Mouse (Mus musculus) MEL-GATA-1-ER (cell line): Measurements from ENCODE around the gene Ggct.

Source experiments
- DNase-seq: peaks from one replicate; pipeline ENCODE4 v3.0.0-alpha.2; 2012; ENCODE audit warnings: low read depth; ENCODE audit errors: extremely low read depth

Gene Ggct

DNA sequence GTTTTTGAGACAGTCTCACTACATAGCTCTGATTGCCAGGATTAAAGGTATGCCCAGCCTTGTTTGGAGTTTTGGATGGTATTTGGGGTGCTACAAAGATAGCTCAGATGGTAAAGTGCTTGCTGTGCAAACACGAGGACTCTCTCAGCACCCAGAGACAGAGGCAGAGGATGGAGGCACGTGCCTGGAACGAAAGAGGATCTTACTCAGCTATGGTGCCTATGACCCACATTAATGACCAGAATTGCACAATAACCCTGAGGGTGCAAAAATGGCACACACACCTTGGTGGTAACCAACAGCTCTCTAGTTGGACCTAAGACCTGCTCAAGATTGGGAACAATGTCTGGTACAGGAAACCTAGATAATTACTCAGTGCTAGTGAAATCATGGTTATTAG lies 40.2 kb downstream of the Ggct start:
- DNase-seq: no peak

DNA sequence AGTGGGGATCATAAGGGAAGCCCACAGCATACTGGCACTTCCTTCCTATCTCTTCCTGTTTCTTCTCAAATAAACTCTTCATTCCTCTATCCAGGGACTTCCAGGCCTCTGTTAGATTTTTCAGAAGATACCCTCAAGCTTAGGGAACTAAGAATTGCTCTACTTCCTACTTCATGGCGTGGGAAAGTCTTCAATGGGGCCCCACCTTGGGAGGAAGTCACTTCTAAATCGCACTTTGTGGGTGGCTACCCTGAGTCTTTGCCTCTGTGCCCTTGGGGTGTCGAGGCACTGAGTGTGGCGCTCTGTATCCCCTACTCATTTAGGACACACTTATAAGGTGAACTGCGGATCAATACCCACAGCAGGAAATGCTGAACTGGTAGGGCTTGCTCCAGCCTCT lies 44.1 kb downstream of the Ggct start:
- DNase-seq: no peak

DNA sequence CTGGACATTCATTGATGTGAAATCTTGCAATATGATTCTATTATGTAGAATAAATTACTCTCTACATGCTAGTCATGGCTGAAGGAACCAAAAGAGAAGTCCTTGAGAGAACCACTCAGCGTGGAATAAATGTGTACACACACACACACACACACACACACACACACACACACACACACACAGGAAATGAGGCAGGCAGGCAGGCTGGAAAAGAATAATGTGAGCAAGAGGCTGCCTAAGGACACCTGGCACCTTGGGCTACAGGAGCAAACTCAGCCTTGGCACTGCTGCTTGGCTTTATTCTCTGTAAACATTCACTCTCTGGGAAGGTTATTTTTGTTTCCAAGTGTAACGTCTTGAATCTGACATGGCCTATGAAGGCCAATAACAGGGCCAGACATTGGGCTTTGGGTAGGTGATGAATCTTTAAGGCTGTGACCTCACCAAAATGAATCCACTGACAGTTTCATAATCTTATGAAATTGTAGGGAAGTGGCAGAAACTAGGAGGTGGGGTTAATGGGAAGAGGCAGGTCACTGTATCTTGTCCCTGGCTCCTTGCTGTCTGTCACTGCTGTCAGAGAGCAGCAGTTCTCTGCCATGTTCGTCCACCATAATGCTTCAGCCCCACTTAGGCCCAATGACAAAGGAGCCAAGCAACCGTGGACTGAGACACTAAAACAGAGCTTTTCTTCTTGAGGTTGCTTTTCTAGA lies 46.4 kb downstream of the Ggct start:
- no peak for DNase-seq

GRCm38 (mm10) chr6:54944551-54944950 lies 48.2 kb downstream of the Ggct start:
- no peak for DNase-seq

GRCm38 (mm10) chr6:54943753-54944152 lies 49.0 kb downstream of the Ggct start:
- DNase-seq: no peak

DNA sequence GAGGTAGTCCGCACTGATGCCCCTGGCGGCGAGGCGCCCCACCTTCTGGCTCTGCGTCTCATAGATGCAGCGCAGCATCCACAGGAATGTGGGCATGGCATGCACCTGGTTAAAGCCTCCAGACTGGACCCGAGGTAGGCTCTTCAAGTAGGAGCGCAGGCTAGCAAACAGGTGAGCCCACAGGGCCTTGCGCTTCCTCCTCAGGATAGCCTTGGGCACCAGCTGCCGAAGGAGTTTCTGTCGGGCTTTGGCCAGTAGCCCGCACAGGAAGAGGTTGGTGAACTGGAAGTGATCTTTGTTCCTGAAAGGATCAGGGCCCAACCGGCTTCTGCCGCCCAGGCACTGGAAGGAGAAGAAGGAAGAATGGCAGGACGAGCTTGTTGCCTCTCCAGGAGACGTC lies 49.5 kb downstream of the Ggct start:
- DNase-seq: no peak

GRCm38 (mm10) chr6:54941149-54941548 lies 51.6 kb downstream of the Ggct start:
- DNase-seq: no peak

GRCm38 (mm10) chr6:54940126-54940525 lies 52.6 kb downstream of the Ggct start:
- DNase-seq: no peak

DNA sequence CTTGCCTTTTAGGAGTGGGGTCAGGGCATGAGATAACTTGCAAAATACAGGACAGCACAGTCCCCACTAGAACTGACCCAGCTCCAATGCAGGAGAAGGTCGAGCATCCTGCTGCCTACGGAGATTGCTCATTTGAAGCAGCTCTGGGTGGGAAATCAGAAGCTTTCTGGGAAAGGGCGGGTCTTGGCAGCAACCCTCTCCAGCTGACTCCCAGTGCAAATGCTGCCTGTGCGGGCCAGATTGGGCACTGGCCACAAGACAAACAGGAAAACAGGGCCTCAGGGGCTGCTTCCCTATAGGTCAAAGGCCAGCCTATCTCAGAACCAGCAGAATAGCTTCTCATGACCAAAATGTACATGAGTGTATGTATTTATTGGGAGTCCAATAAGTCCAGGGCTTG lies 53.1 kb downstream of the Ggct start:
- DNase-seq: no peak

DNA sequence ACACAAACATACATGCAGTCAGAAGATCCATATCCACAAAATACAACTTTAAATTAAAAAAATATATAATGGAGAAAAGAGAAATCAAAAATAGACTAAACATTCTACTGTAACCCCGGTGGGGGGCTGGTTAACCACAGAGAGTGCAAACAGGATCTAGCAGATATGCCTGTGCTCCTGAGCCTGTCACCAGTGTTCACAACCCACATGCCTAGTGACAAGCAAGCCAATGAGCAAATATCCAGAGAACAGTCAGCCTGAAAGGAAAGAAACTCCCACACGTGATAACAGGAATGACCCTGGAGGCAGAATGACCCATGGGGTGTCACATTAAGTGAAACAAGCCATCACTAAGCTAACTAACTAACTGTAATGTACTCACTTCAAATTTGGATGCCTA lies 56.3 kb downstream of the Ggct start:
- DNase-seq: no peak

GRCm38 (mm10) chr6:54934930-54935329 lies 57.8 kb downstream of the Ggct start:
- no peak for DNase-seq

- DNase-seq: no peak
Measured at GRCm38 (mm10) chr6:54934313-54934712, 58.4 kb downstream of the Ggct start.

GRCm38 (mm10) chr6:54933866-54934265 lies 58.9 kb downstream of the Ggct start:
- peak; percentile 32 for DNase-seq

DNA sequence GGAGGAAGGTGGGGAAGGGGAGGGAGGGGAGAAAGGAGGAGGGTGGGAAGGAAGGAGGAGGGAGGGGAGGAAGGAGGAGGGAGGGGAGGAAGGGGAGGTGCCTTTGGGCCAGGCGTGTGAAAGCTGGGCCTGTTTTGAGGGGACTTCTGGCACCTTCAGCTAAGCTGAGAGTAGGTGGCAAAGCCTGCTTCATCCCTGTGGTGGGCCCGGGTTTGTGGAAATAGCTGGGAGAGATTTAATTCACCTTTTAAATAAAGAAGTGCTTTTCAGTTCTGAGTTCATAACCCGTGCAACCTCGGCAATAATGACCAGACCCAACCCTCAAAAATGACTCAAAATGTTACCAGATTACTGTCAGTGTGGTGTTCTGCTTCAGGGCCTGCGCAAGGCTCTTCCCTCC lies 59.5 kb downstream of the Ggct start:
- DNase-seq: no peak
